Mouse (Mus musculus) heart, adult 2 months (tissue): ENCODE results near the gene Acadvl. TPM values are rescaled to one million over a fixed set of nuclear protein-coding genes. Genes with fewer than 3 reads are reported as not detected.

Experiments
- DNase-seq, 2 experiments: peaks; one replicate each; pipeline ENCODE4 v3.0.0; 2021
- H3K27ac ChIP-seq: fragments of 200-600 bp; 2 replicates; pipeline ENCODE4 v1.8.1; 2022
- H3K27me3 ChIP-seq: fragments of 200-500 bp; 2 replicates; pipeline ENCODE4 v1.6.1; 2012; ENCODE audit warnings: mild to moderate bottlenecking, low read length, inconsistent platforms, mixed read lengths; ENCODE audit not compliant: control insufficient read depth, insufficient read depth
- H3K36me3 ChIP-seq: fragments of 200-500 bp; 2 replicates; pipeline ENCODE4 v1.6.1; 2012; ENCODE audit warnings: low read length, inconsistent platforms; ENCODE audit not compliant: control insufficient read depth, insufficient read depth
- H3K4me1 ChIP-seq: fragments of 200-500 bp; 2 replicates; pipeline ENCODE4 v1.6.1; 2011; ENCODE audit warnings: low read length; ENCODE audit not compliant: control insufficient read depth, insufficient read depth
- H3K4me3 ChIP-seq: fragments of 200-600 bp; 2 replicates; pipeline ENCODE4 v1.8.1; 2022
- H3K79me2 ChIP-seq: fragments of 200-500 bp; replicated peaks from 2 replicates; pipeline ENCODE4 v1.6.1; 2012; ENCODE audit warnings: mild to moderate bottlenecking, inconsistent platforms, low read length, moderate library complexity, mixed read lengths; ENCODE audit not compliant: control insufficient read depth, insufficient read depth
- H3K9ac ChIP-seq: fragments of 200-500 bp; 2 replicates; pipeline ENCODE4 v1.6.1; 2012; ENCODE audit warnings: low read depth, mild to moderate bottlenecking, control low read depth, inconsistent platforms, low read length, mixed read lengths
- CTCF ChIP-seq: fragments of 200-600 bp; IDR thresholded peaks from 2 replicates; pipeline ENCODE4 v1.8.1; 2022; ENCODE audit warnings: antibody characterized with exemption, mild to moderate bottlenecking, moderate library complexity
- EP300 ChIP-seq: fragments of 200-500 bp; IDR thresholded peaks from 2 replicates; pipeline ENCODE4 v1.6.1; 2011; ENCODE audit warnings: low read depth, low read length, control low read depth; ENCODE audit not compliant: insufficient read depth
- POLR2A ChIP-seq: fragments of 200-500 bp; IDR thresholded peaks from 2 replicates; pipeline ENCODE4 v1.6.1; 2011; ENCODE audit warnings: mild to moderate bottlenecking, low read depth, low read length, control low read depth; ENCODE audit not compliant: insufficient read depth
- WGBS: fragments of 180-500 bp; shearing (Covaris S2); methylation state at CpG from one replicate; pipeline ENCODE4 v1.1.7; 2018; 5-methylcytosine and 5-hydroxymethylcytosine counted together
- intact Hi-C: fragments of 180-260 bp; cut with DNase I; formaldehyde crosslinking; loops from one replicate; pipeline ENCODE4 v1.15.1; 2025
- polyA plus RNA-seq: library from polyadenylated mRNA; depleted of rRNA; stranded (reverse); fragments of >200 nt; gene quantifications from 2 replicates; pipeline ENCODE4 v1.2.3, GENCODE M21; 2012
- total RNA-seq, 2 experiments: library from RNA; stranded (reverse); gene quantifications; 2 replicates each; pipeline ENCODE4 v1.2.3; 2021

The Acadvl gene
- total and polyA plus RNA-seq, 3 experiments = 701 to 1,355 (median 1,139) TPM

GRCm38 (mm10) chr11:69998567-69999491, 16.4 kb downstream of the Acadvl start:
- Histone ChIP-seq H3K79me2 (peaks cover 5% of the 10 kb centered on the region), H3K36me3 (peaks cover 7% of the 10 kb centered on the region), H3K9ac (no peak overlapping the region), H3K4me3 (no peak overlapping the region), H3K4me1 (peaks cover 1% of the 10 kb centered on the region), H3K27me3 (no peaks in the 10 kb centered on the region), H3K27ac (no peak overlapping the region)
- WGBS = 87% methylated on average over 27 of the region's 27 CpGs
- TF ChIP-seq CTCF = peak; percentile 37
- no peak for TF ChIP-seq EP300
- TF ChIP-seq POLR2A = no peak
- DNase-seq = no peak
- intact Hi-C loops = loop anchor here (10.0 kb wide), 1 partner anchor 584 kb away; the partner anchor contains the start of gene Kdm6b

DNA sequence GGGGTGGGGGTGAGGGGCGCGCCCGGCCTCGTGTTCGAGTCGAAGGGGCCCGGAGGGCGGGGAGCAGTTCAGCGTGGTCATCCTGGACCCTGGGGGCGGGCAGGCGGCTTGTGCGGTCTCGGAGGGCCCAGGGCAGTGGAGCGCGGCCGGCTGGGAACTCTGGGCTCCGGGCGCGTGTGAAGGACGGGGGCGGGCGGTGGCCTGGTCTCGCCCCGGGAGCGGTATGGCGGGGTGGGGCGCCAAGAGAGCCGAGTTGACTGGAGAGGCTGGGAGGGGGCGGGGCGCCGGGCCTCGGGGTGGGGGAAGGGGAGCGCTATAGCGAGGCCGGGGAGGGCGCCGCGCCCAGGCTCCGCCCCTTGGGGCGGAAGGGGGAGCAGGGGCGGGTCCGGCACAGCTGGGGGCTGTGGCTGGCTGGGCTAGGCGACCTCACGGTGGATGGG, 18.1 kb downstream of the Acadvl start:
- peak; percentile 94 for DNase-seq
- 1% methylated on average over 29 of the region's 44 CpGs for WGBS
- H3K4me1 ChIP-seq = peaks cover 5% of the 10 kb centered on the region
- H3K9ac ChIP-seq = peak overlapping the region; percentile 91
- H3K27me3 ChIP-seq = no peaks in the 10 kb centered on the region
- peak overlapping the region; percentile 97 for H3K27ac ChIP-seq
- intact Hi-C loops = loop anchor here (10.0 kb wide), 1 partner anchor 582 kb away; the partner anchor contains the start of gene Kdm6b
- H3K4me3 ChIP-seq = peak overlapping the region; percentile 98
- H3K36me3 ChIP-seq = peaks cover 15% of the 10 kb centered on the region
- H3K79me2 ChIP-seq = peaks cover 3% of the 10 kb centered on the region
- TF ChIP-seq CTCF (no peak), EP300 (no peak), POLR2A (peak; percentile 64; the same call in 1 of the 2 replicates)

- peak overlapping the region; percentile 97 for H3K27ac ChIP-seq
- intact Hi-C loops = loop anchor here (10.0 kb wide), 1 partner anchor 582 kb away; the partner anchor contains the start of gene Kdm6b
- peak overlapping the region; percentile 98 for H3K4me3 ChIP-seq
- WGBS = 2% methylated on average over 65 of the region's 66 CpGs
- H3K79me2 ChIP-seq = peaks cover 1% of the 10 kb centered on the region
- H3K9ac ChIP-seq = peak overlapping the region; percentile 91
- H3K36me3 ChIP-seq = peaks cover 15% of the 10 kb centered on the region
- TF ChIP-seq CTCF = no peak
- TF ChIP-seq POLR2A = no peak
- no peak for TF ChIP-seq EP300
- DNase-seq = peak in 1 of 2 experiments; percentile 52
- H3K27me3 ChIP-seq = no peaks in the 10 kb centered on the region
- peaks cover 5% of the 10 kb centered on the region for H3K4me1 ChIP-seq
These were observed 18.8 kb downstream of the Acadvl start for GRCm38 (mm10) chr11:69996161-69997061.

DNA sequence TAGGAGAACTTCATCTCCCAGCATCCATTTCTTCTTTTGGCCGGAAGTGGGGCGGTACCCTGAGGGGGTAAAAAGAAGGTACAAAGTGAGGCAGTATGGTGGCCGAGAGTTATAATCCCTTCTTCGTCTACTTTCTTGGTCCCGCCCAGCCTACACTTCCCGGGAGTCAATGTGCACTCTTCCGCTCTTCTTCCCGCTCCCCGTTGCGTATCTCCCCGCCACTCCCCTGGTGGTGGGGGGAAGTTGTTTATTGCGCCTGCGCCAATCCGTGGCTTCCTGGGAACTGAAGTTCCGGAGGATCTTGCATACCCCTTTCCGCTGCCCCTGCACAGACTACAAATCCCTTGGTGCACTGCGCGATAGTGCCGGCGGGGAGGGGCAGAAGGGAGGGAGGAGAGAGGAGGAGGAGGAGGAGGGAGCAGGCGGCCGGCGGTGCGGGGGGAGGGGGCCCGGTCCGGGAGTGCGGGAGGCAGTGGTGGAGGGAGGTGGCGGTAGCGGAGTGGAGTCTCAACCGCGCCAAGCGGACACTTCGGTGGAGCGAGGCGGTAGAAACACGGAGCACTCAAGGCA, 19.7 kb downstream of the Acadvl start, which contains the start of gene Phf23:
Gene Phf23, plus strand, starts transcription at position 387 of the 570 bp plus-strand sequence.
- H3K27me3 ChIP-seq = no peaks in the 10 kb centered on the region
- peaks cover 3% of the 10 kb centered on the region for H3K4me1 ChIP-seq
- H3K36me3 ChIP-seq = peaks cover 16% of the 10 kb centered on the region
- DNase-seq = peak; percentile 96 to 99
- H3K9ac ChIP-seq = peak within 1 kb of the TSS; percentile 91
- peaks cover 1% of the 10 kb centered on the region for H3K79me2 ChIP-seq
- TF ChIP-seq CTCF (peak; percentile 74), EP300 (peak; percentile 95), POLR2A (peak; percentile 65)
- intact Hi-C loops = loop anchor here (2.0 to 10.0 kb wide), 2 partner anchors 15 to 581 kb away; partner anchors contain the start of genes Ctdnep1 and Kdm6b
- WGBS = 2% methylated on average over 33 of the region's 36 CpGs
- peak within 1 kb of the TSS; percentile 97 for H3K27ac ChIP-seq
- H3K4me3 ChIP-seq = peak within 1 kb of the TSS; percentile 98
